Mouse (Mus musculus) heart, postnatal 0 days (tissue): ENCODE results near the gene Slc25a11. TPM values are rescaled to one million over a fixed set of nuclear protein-coding genes. Genes with fewer than 3 reads are reported as not detected.

ENCODE experiments used
- ATAC-seq: fragments of 200-750 bp; cut with Nextera tagmentation; 2 replicates; pipeline ENCODE4 v1.8.0; 2017; ENCODE audit warnings: low read depth, moderate number of reproducible peaks, moderate library complexity; ENCODE audit not compliant: insufficient read depth
- DNase-seq: peaks from one replicate; pipeline ENCODE4 v3.0.0-alpha.2; 2016; ENCODE audit warnings: low spot score
- H3K27ac ChIP-seq: fragments of 300-500 bp; sonication (generic); 2 replicates; pipeline ENCODE4 v1.5.1; 2014; ENCODE audit warnings: low read depth, mild to moderate bottlenecking
- H3K27me3 ChIP-seq: fragments of 300-500 bp; sonication (generic); 2 replicates; pipeline ENCODE4 v1.6.1; 2014; ENCODE audit warnings: low read length, mixed read lengths; ENCODE audit not compliant: control insufficient read depth, insufficient read depth
- H3K36me3 ChIP-seq: fragments of 300-500 bp; sonication (generic); replicated peaks from 2 replicates; pipeline ENCODE4 v1.6.1; 2014; ENCODE audit warnings: low read length, mixed read lengths; ENCODE audit not compliant: control insufficient read depth, insufficient read depth
- H3K4me1 ChIP-seq: fragments of 300-500 bp; sonication (generic); 2 replicates; pipeline ENCODE4 v1.6.1; 2014; ENCODE audit warnings: antibody characterized with exemption; ENCODE audit not compliant: control insufficient read depth, insufficient read depth
- H3K4me2 ChIP-seq: fragments of 300-500 bp; sonication (generic); 2 replicates; pipeline ENCODE4 v1.6.1; 2014; ENCODE audit warnings: low read depth, mild to moderate bottlenecking, low read length, moderate library complexity
- H3K4me3 ChIP-seq: fragments of 300-500 bp; sonication (generic); 2 replicates; pipeline ENCODE4 v1.5.1; 2014; ENCODE audit warnings: low read depth, low read length
- H3K9ac ChIP-seq: fragments of 300-500 bp; sonication (generic); replicated peaks from 2 replicates; pipeline ENCODE4 v1.6.1; 2014; ENCODE audit warnings: low read depth, low read length, mixed read lengths
- H3K9me3 ChIP-seq: fragments of 300-500 bp; sonication (generic); replicated peaks from 2 replicates; pipeline ENCODE4 v1.6.1; 2016; ENCODE audit warnings: low read length; ENCODE audit not compliant: control insufficient read depth
- CTCF ChIP-seq: IDR thresholded peaks from 2 replicates; pipeline ENCODE4 v1.5.1; 2016; ENCODE audit warnings: antibody characterized with exemption, control low read depth, low read depth
- EP300 ChIP-seq: IDR thresholded peaks from 2 replicates; pipeline ENCODE4 v1.6.1; 2016; ENCODE audit warnings: antibody characterized with exemption, low read depth
- WGBS: fragments of 180-500 bp; shearing (Covaris S2); extraction: QIAGEN DNeasy Blood & Tissue Kit; methylation state at CpG from one replicate; pipeline ENCODE4 v1.1.7; 2014; 5-methylcytosine and 5-hydroxymethylcytosine counted together
- polyA plus RNA-seq: library from polyadenylated mRNA; unstranded; fragments of >200 nt; fragmentation: Nextera tagmentation; extraction: Ambion mirVana; gene quantifications from 2 replicates; pipeline ENCODE4 v1.2.1, GENCODE M21; 2015
- total RNA-seq: library from RNA; depleted of rRNA; stranded (reverse); fragments of >200 nt; gene quantifications from 2 replicates; pipeline ENCODE4 v1.2.3, GENCODE M21; 2014; ENCODE audit warnings: low replicate concordance

The Slc25a11 gene
- total and polyA plus RNA-seq, 2 experiments from 2014 or later, result 446 to 532 TPM

DNA sequence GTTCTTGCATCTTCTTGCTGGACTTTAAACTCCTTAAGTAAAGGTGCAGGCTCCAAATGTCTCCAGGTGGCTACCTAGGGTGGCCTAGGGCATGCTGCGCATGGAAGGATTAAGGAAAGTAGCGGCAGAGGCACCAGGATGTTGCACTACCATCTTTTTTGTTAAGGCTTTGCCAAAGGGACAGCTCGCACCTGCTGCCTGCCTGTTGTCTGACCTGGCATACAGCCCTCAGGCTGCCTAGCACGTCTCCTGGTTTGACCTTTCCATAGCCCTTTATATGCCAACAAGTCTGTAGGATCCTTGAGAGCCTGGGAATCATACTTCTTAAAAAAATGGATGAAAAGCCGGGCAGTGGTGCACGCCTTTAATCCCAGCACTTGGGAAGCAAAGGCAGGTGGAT, 4.2 kb downstream of the Slc25a11 start:
- H3K4me3 ChIP-seq, result no peak overlapping the region
- DNase-seq (peak; percentile 3), ATAC-seq (no peak)
- H3K4me1 ChIP-seq, result peaks cover 8% of the 10 kb centered on the region; the same call in 1 of the 2 replicates
- WGBS, result 87% methylated on average over 6 of the region's 6 CpGs
- no peak overlapping the region for H3K27ac ChIP-seq
- TF ChIP-seq CTCF (no peak), EP300 (no peak)
- H3K9ac ChIP-seq, result no peak overlapping the region
- H3K9me3 ChIP-seq, result no peaks in the 10 kb centered on the region
- H3K27me3 ChIP-seq, result no peaks in the 10 kb centered on the region
- H3K36me3 ChIP-seq, result peaks cover 19% of the 10 kb centered on the region
- H3K4me2 ChIP-seq, result no peak overlapping the region

DNA sequence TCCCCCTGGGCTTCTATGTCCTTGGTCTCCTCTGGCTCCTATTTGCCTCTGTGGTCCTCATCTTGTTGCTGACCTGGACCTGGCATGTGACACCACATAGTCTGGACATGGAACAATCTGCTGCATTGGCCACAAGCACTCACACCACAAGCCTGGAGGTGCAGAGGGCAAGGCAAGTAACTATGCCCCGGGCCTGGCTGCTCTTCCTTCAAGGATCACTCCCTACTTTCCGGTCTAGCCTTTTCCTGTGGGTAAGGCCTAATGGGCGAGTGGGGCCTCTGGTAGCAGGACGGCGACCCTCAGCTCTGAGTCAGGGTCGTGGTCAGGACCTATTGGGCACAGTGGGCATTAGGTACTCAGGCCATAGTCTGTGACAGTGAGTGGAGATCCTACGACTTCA, 6.0 kb downstream of the Slc25a11 start:
- Histone ChIP-seq H3K4me3 (no peak overlapping the region), H3K36me3 (peaks cover 19% of the 10 kb centered on the region), H3K9me3 (no peaks in the 10 kb centered on the region), H3K27me3 (no peaks in the 10 kb centered on the region), H3K4me2 (no peak overlapping the region), H3K27ac (no peak overlapping the region), H3K4me1 (peaks cover 8% of the 10 kb centered on the region; the same call in 1 of the 2 replicates), H3K9ac (no peak overlapping the region)
- DNase-seq (peak; percentile 2), ATAC-seq (no peak)
- 74% methylated on average over 7 of the region's 7 CpGs for WGBS
- no peak for TF ChIP-seq CTCF
- TF ChIP-seq EP300, result no peak

DNA sequence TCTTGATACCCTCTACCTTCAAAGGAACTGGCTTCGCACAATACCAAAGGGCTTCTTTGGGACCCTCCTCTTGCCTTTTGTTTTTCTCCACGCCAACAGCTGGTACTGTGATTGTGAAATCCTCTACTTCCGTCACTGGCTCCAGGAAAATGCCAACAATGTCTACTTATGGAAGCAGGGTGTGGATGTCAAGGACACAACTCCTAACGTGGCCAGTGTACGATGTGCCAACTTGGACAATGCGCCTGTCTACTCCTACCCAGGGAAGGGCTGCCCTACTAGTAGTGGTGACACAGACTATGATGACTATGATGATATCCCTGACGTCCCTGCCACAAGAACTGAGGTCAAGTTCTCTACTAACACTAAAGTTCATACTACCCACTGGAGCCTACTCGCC, 7.3 kb downstream of the Slc25a11 start:
- H3K27me3 ChIP-seq, result no peaks in the 10 kb centered on the region
- no peak overlapping the region for H3K9ac ChIP-seq
- no peak overlapping the region for H3K27ac ChIP-seq
- TF ChIP-seq CTCF (no peak), EP300 (no peak)
- H3K4me2 ChIP-seq, result no peak overlapping the region
- H3K36me3 ChIP-seq, result peaks cover 16% of the 10 kb centered on the region
- H3K4me3 ChIP-seq, result no peak overlapping the region
- H3K9me3 ChIP-seq, result no peaks in the 10 kb centered on the region
- ATAC-seq, result no peak
- no peaks in the 10 kb centered on the region for H3K4me1 ChIP-seq
- peak; percentile 2 for DNase-seq
- 74% methylated on average over 8 of the region's 8 CpGs for WGBS

DNA sequence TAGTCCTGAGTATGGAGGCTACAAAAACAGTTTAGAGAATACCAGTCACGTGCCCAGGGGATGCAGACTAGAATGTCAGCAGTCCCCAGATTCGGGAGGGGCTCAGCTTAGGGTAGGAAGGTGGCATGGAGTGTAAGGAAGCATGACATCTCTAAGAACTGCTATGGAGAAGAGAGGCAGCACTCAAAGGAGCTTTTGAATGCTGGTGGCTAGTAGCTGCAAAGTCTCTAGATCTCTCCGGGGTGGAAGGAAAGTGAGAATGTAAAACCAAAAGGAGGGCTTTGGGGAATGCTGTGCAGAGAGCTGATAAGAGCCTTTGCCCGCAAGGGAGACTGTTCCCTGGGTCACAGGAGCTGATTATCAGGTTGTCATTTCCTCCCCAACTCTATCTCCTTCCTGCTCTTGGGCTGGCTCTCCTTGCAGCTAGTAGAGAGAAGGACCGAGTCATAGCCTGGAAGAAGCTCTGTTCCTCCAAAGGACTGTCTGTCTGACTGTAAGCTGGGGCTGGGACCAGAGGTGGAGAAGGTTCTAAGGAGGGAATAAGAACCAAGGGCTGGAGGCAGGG, 8.5 kb downstream of the Slc25a11 start, which contains the start of gene Gp1ba:
Gp1ba (plus strand) TSS at position 409 of the 565 bp plus-strand sequence.
- Histone ChIP-seq H3K9ac (no peak within 1 kb of the TSS), H3K4me1 (no peaks in the 10 kb centered on the region), H3K27ac (no peak within 1 kb of the TSS), H3K27me3 (no peaks in the 10 kb centered on the region), H3K9me3 (no peaks in the 10 kb centered on the region), H3K4me3 (no peak within 1 kb of the TSS), H3K36me3 (0 out of 2 replicates have a peak, but pooled peaks cover 4% of the 10 kb centered on the region), H3K4me2 (no peak within 1 kb of the TSS)
- DNase-seq (peak; percentile 8), ATAC-seq (no peak; the same call in 1 of the 2 replicates)
- no peak for TF ChIP-seq CTCF
- TF ChIP-seq EP300, result no peak
- WGBS, result 2% methylated on average over 5 of the region's 5 CpGs

DNA sequence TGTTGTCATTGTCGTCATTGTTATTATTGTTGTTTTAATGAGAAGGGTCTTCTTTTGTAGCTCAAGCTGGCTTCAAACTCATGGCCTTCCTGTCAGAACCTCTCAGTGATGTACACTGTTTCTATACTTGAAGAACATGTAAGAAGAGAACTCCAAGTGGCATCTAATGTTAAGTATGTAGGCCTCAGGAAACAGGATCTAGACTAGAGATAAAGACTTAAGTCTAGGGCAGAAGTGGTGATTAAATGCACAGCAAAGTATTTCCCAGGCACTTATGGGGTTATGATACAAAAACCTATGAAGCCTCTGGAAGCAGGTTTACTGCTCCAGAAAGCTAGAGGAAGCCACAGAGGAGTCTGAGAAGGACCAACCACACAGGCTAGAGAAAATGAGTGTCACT, 9.0 kb downstream of the Slc25a11 start:
- DNase-seq (peak; percentile 4), ATAC-seq (no peak)
- Histone ChIP-seq H3K9me3 (no peaks in the 10 kb centered on the region), H3K4me3 (no peak overlapping the region), H3K27ac (no peak overlapping the region), H3K9ac (no peak overlapping the region), H3K4me2 (no peak overlapping the region), H3K36me3 (no peaks in the 10 kb centered on the region), H3K27me3 (no peaks in the 10 kb centered on the region), H3K4me1 (no peaks in the 10 kb centered on the region)
- WGBS, result 82% methylated on average over 1 of the region's 1 CpGs
- no peak for TF ChIP-seq EP300
- TF ChIP-seq CTCF, result no peak

DNA sequence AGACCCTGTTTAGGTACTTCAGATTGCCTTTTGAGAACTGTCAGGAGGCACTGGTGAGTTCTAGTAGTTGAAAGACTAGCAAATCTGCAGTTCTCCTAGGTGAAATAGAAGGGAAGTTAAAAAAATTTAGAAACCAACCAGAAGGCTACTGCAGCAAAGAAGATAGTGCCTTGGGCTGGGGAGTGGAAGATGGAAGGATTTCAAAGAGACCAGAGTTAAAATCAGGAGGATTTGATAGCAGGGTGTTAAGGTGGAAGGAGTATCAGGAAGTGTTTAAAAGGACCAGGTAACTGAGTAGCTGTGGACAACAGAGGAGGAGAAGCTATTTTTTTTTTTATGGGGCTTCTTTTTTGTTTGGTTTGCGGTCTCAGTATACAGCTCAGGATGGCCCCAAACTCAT, 9.5 kb downstream of the Slc25a11 start:
- no peaks in the 10 kb centered on the region for H3K4me1 ChIP-seq
- no peaks in the 10 kb centered on the region for H3K27me3 ChIP-seq
- no peak for DNase-seq
- no peak overlapping the region for H3K9ac ChIP-seq
- TF ChIP-seq CTCF (no peak), EP300 (no peak)
- no peak overlapping the region for H3K4me2 ChIP-seq
- H3K9me3 ChIP-seq, result no peaks in the 10 kb centered on the region
- no peak for ATAC-seq
- H3K36me3 ChIP-seq, result no peaks in the 10 kb centered on the region
- no peak overlapping the region for H3K27ac ChIP-seq
- WGBS, result 100% methylated on average over 1 of the region's 1 CpGs
- no peak overlapping the region for H3K4me3 ChIP-seq
